Mouse (Mus musculus) testis, adult 2 months (tissue): ENCODE measurements around the gene Lca5. TPM values are rescaled to one million over a fixed set of nuclear protein-coding genes. Genes with fewer than 3 reads are reported as not detected.
A peak's percentile ranks its signal among the peaks of the same experiment; 100 is the strongest.

Source experiments
- H3K27ac ChIP-seq: fragments of 200-500 bp; 2 replicates; pipeline ENCODE4 v1.5.1; 2012; ENCODE audit warnings: low read depth, low read length; ENCODE audit not compliant: control insufficient read depth, insufficient read depth
- H3K27me3 ChIP-seq: fragments of 200-500 bp; 2 replicates; pipeline ENCODE4 v1.6.1; 2012; ENCODE audit warnings: mild to moderate bottlenecking, low read length, moderate library complexity; ENCODE audit not compliant: control insufficient read depth, insufficient read depth
- H3K36me3 ChIP-seq: fragments of 200-500 bp; 2 replicates; pipeline ENCODE4 v1.6.1; 2012; ENCODE audit warnings: mild to moderate bottlenecking, low read length; ENCODE audit not compliant: control insufficient read depth, insufficient read depth
- H3K4me1 ChIP-seq: fragments of 200-500 bp; 2 replicates; pipeline ENCODE4 v1.6.1; 2012; ENCODE audit warnings: low read length; ENCODE audit not compliant: control insufficient read depth, insufficient read depth
- H3K4me3 ChIP-seq: fragments of 200-500 bp; 2 replicates; pipeline ENCODE4 v1.5.1; 2012; ENCODE audit warnings: low read depth, mild to moderate bottlenecking, low read length, moderate library complexity, mixed read lengths; ENCODE audit not compliant: control insufficient read depth
- CTCF ChIP-seq: fragments of 200-500 bp; IDR thresholded peaks from 2 replicates; pipeline ENCODE4 v1.5.1; 2012; ENCODE audit warnings: low read depth, mild to moderate bottlenecking, inconsistent platforms, low read length, moderate library complexity; ENCODE audit not compliant: control insufficient read depth, insufficient read depth, insufficient replicate concordance
- POLR2A ChIP-seq: fragments of 200-500 bp; IDR thresholded peaks from 2 replicates; pipeline ENCODE4 v1.6.1; 2012; ENCODE audit warnings: low read depth, mild to moderate bottlenecking, inconsistent platforms, low read length, moderate library complexity; ENCODE audit not compliant: control insufficient read depth
- polyA plus RNA-seq: library from polyadenylated mRNA; depleted of rRNA; stranded (reverse); fragments of >200 nt; gene quantifications from 2 replicates; pipeline ENCODE4 v1.2.3, GENCODE M21; 2012

Lca5 gene
- polyA plus RNA-seq, 1 experiment, result 6.0 TPM

DNA sequence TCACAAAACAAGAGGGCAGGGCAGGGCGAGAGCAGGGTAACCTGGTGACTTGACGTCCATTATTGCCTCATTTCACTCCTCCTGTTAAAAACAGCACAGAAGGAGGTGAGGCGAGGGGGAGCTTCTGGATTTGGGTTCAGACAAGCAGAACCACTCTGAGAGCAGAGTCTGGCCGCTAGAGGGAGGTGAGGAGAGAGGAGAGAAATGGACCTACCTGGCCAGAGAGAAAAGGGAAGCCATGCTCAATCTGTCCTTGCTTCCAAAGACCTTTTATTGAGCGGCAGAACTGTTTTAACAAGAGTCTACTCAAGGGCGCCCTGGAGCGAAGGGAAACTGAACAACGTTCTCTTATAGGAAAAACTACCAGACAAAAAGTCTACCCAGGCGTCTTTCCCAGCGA is 27.9 kb downstream of the Lca5 start:
- no peak overlapping the region for H3K27ac ChIP-seq
- TF ChIP-seq CTCF, result 0 out of 2 replicates have a peak, but pooled peaks have one; percentile 4
- TF ChIP-seq POLR2A, result peak; percentile 9; the same call in 1 of the 2 replicates
- H3K27me3 ChIP-seq, result no peaks in the 10 kb centered on the region
- H3K4me1 ChIP-seq, result no peaks in the 10 kb centered on the region
- H3K36me3 ChIP-seq, result no peaks in the 10 kb centered on the region
- H3K4me3 ChIP-seq, result peak overlapping the region; percentile 38

DNA sequence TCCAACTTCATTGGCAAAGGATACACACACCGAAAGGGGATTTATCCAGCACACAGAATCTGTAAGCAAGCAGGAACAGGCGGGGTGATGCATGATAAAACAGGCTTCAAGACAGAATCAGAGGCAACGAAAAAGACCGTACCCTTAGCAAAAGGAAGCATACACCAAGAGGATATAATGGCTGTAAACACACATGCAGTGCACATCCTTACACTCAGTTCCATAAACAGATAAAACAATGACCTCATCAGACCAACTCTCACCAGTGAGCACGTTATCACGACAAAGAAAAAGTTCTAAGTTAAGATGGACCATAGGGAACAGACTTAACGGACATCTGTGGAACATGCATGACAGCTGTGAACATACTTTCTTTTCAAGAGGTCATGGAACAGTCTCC is 35.8 kb downstream of the Lca5 start:
- Histone ChIP-seq H3K4me3 (no peak overlapping the region), H3K36me3 (no peaks in the 10 kb centered on the region), H3K4me1 (no peaks in the 10 kb centered on the region), H3K27ac (no peak overlapping the region), H3K27me3 (no peaks in the 10 kb centered on the region)
- no peak for TF ChIP-seq CTCF
- no peak for TF ChIP-seq POLR2A

DNA sequence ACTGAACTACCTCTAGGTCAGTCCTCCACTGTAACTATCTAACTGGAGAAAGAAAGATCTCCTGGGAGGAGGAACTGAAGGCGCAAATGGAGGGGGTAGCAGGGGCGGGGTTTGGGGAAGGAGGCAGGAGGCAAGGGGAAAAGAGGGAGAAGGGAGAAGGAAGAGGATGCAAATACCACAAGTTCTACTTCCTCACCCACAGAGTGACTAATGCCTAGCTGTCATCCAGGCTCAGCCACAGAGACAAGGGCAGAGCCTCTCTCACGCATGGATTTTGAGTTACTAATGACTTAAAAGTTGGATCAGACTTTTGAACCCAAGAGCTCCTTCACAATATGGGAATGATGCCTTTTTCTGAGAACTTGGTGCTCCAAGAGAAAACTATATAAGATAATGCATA is 40.1 kb downstream of the Lca5 start:
- Histone ChIP-seq H3K4me3 (no peak overlapping the region), H3K4me1 (no peaks in the 10 kb centered on the region), H3K27ac (no peak overlapping the region), H3K27me3 (no peaks in the 10 kb centered on the region), H3K36me3 (peaks cover 2% of the 10 kb centered on the region; the same call in 1 of the 2 replicates)
- TF ChIP-seq POLR2A (no peak), CTCF (no peak)

DNA sequence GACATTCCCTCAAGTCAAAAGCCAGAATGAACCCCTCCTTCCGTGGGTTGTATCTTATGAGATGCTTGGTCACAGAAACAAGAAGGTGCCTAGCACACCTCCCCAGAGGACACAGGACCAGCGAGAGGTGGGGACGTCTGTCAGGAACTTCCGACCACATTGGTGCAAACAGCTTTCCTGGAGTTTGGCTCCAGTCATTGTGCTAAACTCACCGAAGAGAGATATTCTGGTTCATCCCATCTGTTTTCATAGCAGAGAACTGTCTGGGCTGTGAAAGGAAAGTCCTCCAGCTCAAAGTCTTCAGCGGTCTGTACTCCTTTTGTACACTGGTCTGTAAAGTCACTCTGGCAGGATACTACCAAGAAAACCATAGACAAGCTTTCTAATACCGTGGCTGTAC is 41.5 kb downstream of the Lca5 start:
- Histone ChIP-seq H3K4me1 (no peaks in the 10 kb centered on the region), H3K4me3 (no peak overlapping the region), H3K27me3 (no peaks in the 10 kb centered on the region), H3K27ac (no peak overlapping the region), H3K36me3 (peaks cover 2% of the 10 kb centered on the region; the same call in 1 of the 2 replicates)
- no peak for TF ChIP-seq POLR2A
- no peak for TF ChIP-seq CTCF

DNA sequence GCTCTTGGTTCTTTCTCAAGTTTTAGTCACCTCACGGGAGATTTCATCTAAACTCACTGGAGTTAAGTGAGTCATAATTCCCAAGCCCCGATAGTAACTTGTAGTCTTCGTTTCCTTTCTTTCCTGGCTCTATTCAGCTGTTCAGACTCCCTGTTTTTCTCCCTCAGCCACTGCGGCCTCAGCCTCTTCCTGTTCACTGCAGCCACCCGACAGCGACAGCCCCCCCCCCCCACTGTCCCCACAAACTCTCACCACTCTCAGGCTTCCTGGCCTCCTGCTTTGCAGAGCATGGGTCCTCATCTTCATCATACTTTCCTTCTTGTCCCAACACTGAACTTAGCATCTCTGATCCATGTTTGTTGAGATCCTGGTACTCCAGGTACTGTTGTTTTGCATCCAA is 42.7 kb downstream of the Lca5 start:
- H3K27ac ChIP-seq, result no peak overlapping the region
- H3K4me1 ChIP-seq, result no peaks in the 10 kb centered on the region
- TF ChIP-seq POLR2A (no peak), CTCF (no peak)
- peaks cover 2% of the 10 kb centered on the region; the same call in 1 of the 2 replicates for H3K36me3 ChIP-seq
- H3K27me3 ChIP-seq, result no peaks in the 10 kb centered on the region
- no peak overlapping the region for H3K4me3 ChIP-seq

DNA sequence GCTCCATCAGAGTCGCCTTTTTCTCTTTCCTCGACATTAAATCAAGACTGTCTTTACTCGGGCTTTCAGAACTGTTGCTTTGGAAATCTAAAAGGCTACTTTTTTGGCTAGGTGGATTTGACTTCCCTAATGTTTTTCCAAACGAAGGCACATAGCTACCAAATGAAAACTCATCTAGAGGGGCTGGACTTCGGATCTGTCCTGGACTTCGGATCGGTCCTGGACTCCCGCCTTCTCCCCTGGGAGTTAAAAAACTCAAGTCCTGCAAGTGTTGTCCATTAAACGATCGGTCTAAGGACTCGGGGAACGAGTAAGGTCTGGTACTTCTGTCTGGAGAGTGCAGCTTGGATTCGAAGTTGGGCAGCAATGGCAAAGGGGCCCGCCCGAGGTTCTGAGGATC is 45.5 kb downstream of the Lca5 start:
- Histone ChIP-seq H3K4me1 (no peaks in the 10 kb centered on the region), H3K4me3 (no peak overlapping the region), H3K27ac (no peak overlapping the region), H3K36me3 (peaks cover 2% of the 10 kb centered on the region; the same call in 1 of the 2 replicates), H3K27me3 (no peaks in the 10 kb centered on the region)
- TF ChIP-seq CTCF, result no peak
- no peak for TF ChIP-seq POLR2A

- H3K4me1 ChIP-seq, result no peaks in the 10 kb centered on the region
- no peak overlapping the region for H3K27ac ChIP-seq
- H3K4me3 ChIP-seq, result no peak overlapping the region
- no peak for TF ChIP-seq CTCF
- TF ChIP-seq POLR2A, result no peak
- no peaks in the 10 kb centered on the region for H3K27me3 ChIP-seq
- H3K36me3 ChIP-seq, result no peaks in the 10 kb centered on the region
Measured at GRCm38 (mm10) chr9:83391996-83392395, 48.9 kb downstream of the Lca5 start.

- TF ChIP-seq CTCF (no peak), POLR2A (no peak)
- H3K36me3 ChIP-seq, result no peaks in the 10 kb centered on the region
- H3K4me3 ChIP-seq, result no peak overlapping the region
- no peak overlapping the region for H3K27ac ChIP-seq
- H3K4me1 ChIP-seq, result no peaks in the 10 kb centered on the region
- no peaks in the 10 kb centered on the region for H3K27me3 ChIP-seq
Measured at GRCm38 (mm10) chr9:83389570-83389969, 51.4 kb downstream of the Lca5 start.
